Mouse (Mus musculus) activated CD4-positive, CD25-positive, alpha-beta regulatory T cell, adult 4 months (primary cell): ENCODE data around the gene Ipo8. TPM values are rescaled to one million over a fixed set of nuclear protein-coding genes. Genes with fewer than 3 reads are reported as not detected.

Experiments
- ATAC-seq: one replicate; pipeline ENCODE4 v1.8.0; 2017
- polyA plus RNA-seq, 2 experiments: library from polyadenylated mRNA; unstranded; fragments of 100-300 nt; shearing (Covaris generic); gene quantifications; one replicate each; pipeline ENCODE4 v1.2.1; 2017

Gene Ipo8
- 10 to 100 TPM; 18.5 to 18.6 TPM for polyA plus RNA-seq

- ATAC-seq = peak; percentile 98
These were observed at the start of gene Ipo8 for GRCm38 (mm10) chr6:148830748-148831727. Ipo8 (minus strand) TSS chr6:148831467.

- no peak for ATAC-seq
These were observed 42.6 kb upstream of the Ipo8 start for GRCm38 (mm10) chr6:148873911-148874310.

- ATAC-seq = no peak
These were observed 14.4 kb upstream of the Ipo8 start for GRCm38 (mm10) chr6:148845629-148846028.

- no peak for ATAC-seq
These were observed 10.5 kb upstream of the Ipo8 start for GRCm38 (mm10) chr6:148841760-148842159.

- ATAC-seq = no peak
These were observed 7.2 kb upstream of the Ipo8 start for GRCm38 (mm10) chr6:148838460-148838859.

- ATAC-seq = peak; percentile 33
These were observed 458 bp upstream of the Ipo8 start for GRCm38 (mm10) chr6:148831728-148832121.

GRCm38 (mm10) chr6:148830355-148830747 lies 916 bp downstream of the Ipo8 start:
- ATAC-seq = no peak

- no peak for ATAC-seq
These were observed 5.1 kb downstream of the Ipo8 start for GRCm38 (mm10) chr6:148826119-148826518.

- no peak for ATAC-seq
These were observed 12.5 kb downstream of the Ipo8 start for GRCm38 (mm10) chr6:148818624-148819343.

GRCm38 (mm10) chr6:148816751-148817150 lies 14.5 kb downstream of the Ipo8 start:
- ATAC-seq = no peak

GRCm38 (mm10) chr6:148811117-148811516 lies 20.1 kb downstream of the Ipo8 start:
- no peak for ATAC-seq

GRCm38 (mm10) chr6:148799773-148800172 lies 31.5 kb downstream of the Ipo8 start:
- no peak for ATAC-seq

- ATAC-seq = no peak
These were observed 36.1 kb downstream of the Ipo8 start for GRCm38 (mm10) chr6:148795145-148795544.

GRCm38 (mm10) chr6:148789010-148789673 lies 42.1 kb downstream of the Ipo8 start:
- ATAC-seq = no peak

GRCm38 (mm10) chr6:148786186-148786585 lies 45.1 kb downstream of the Ipo8 start:
- ATAC-seq = no peak

GRCm38 (mm10) chr6:148784418-148784817 lies 46.8 kb downstream of the Ipo8 start:
- no peak for ATAC-seq

- no peak for ATAC-seq
These were observed 55.0 kb downstream of the Ipo8 start for GRCm38 (mm10) chr6:148776236-148776635.

- ATAC-seq = no peak
These were observed 59.8 kb downstream of the Ipo8 start for GRCm38 (mm10) chr6:148771423-148771822.

GRCm38 (mm10) chr6:148768419-148768818 lies 62.8 kb downstream of the Ipo8 start:
- ATAC-seq = no peak

GRCm38 (mm10) chr6:148767228-148767627 lies 64.0 kb downstream of the Ipo8 start:
- no peak for ATAC-seq

GRCm38 (mm10) chr6:148761967-148762712 lies 69.1 kb downstream of the Ipo8 start:
- no peak for ATAC-seq

GRCm38 (mm10) chr6:148761475-148761874 lies 69.8 kb downstream of the Ipo8 start:
- ATAC-seq = no peak
